Mouse (Mus musculus) small intestine, adult 2 months (tissue): ENCODE data around the gene Bcl2l2. TPM values are rescaled to one million over a fixed set of nuclear protein-coding genes. Genes with fewer than 3 reads are reported as not detected.

Experiments
- H3K27ac ChIP-seq: fragments of 200-500 bp; 2 replicates; pipeline ENCODE4 v1.5.1; 2012; ENCODE audit warnings: low read depth, low read length, control low read depth, inconsistent platforms; ENCODE audit not compliant: insufficient read depth
- H3K27me3 ChIP-seq: fragments of 200-500 bp; 2 replicates; pipeline ENCODE4 v1.6.1; 2012; ENCODE audit warnings: mild to moderate bottlenecking, moderate library complexity, low read length, inconsistent platforms; ENCODE audit not compliant: control insufficient read depth, insufficient read depth
- H3K36me3 ChIP-seq: fragments of 200-500 bp; 2 replicates; pipeline ENCODE4 v1.6.1; 2012; ENCODE audit warnings: mild to moderate bottlenecking, low read length, control low read depth, inconsistent platforms; ENCODE audit not compliant: control insufficient read depth, insufficient read depth
- H3K4me1 ChIP-seq: fragments of 200-500 bp; 2 replicates; pipeline ENCODE4 v1.6.1; 2012; ENCODE audit warnings: low read length, inconsistent platforms, mixed read lengths; ENCODE audit not compliant: control insufficient read depth, insufficient read depth, insufficient read length
- H3K4me3 ChIP-seq: fragments of 200-500 bp; 2 replicates; pipeline ENCODE4 v1.5.1; 2012; ENCODE audit warnings: low read depth, mild to moderate bottlenecking, control low read depth, inconsistent platforms, low read length, moderate library complexity
- CTCF ChIP-seq: fragments of 200-500 bp; IDR thresholded peaks from 2 replicates; pipeline ENCODE4 v1.5.1; 2012; ENCODE audit warnings: low read depth, mild to moderate bottlenecking, control low read depth, inconsistent platforms, low read length, moderate library complexity, mixed read lengths; ENCODE audit not compliant: insufficient replicate concordance, insufficient read length; ENCODE audit errors: extremely low read depth
- POLR2A ChIP-seq: fragments of 200-500 bp; IDR thresholded peaks from 2 replicates; pipeline ENCODE4 v1.6.1; 2012; ENCODE audit warnings: low read depth, mild to moderate bottlenecking, control low read depth, inconsistent platforms, low read length, moderate library complexity
- WGBS: fragments of 180-500 bp; shearing (Covaris S2); methylation state at CpG from one replicate; pipeline ENCODE4 v1.1.7; 2018; 5-methylcytosine and 5-hydroxymethylcytosine counted together
- polyA plus RNA-seq: library from polyadenylated mRNA; depleted of rRNA; stranded (reverse); fragments of >200 nt; gene quantifications from 2 replicates; pipeline ENCODE4 v1.2.3, GENCODE M21; 2012

Bcl2l2 gene
- polyA plus RNA-seq, 1 experiment: 29.8 TPM

DNA sequence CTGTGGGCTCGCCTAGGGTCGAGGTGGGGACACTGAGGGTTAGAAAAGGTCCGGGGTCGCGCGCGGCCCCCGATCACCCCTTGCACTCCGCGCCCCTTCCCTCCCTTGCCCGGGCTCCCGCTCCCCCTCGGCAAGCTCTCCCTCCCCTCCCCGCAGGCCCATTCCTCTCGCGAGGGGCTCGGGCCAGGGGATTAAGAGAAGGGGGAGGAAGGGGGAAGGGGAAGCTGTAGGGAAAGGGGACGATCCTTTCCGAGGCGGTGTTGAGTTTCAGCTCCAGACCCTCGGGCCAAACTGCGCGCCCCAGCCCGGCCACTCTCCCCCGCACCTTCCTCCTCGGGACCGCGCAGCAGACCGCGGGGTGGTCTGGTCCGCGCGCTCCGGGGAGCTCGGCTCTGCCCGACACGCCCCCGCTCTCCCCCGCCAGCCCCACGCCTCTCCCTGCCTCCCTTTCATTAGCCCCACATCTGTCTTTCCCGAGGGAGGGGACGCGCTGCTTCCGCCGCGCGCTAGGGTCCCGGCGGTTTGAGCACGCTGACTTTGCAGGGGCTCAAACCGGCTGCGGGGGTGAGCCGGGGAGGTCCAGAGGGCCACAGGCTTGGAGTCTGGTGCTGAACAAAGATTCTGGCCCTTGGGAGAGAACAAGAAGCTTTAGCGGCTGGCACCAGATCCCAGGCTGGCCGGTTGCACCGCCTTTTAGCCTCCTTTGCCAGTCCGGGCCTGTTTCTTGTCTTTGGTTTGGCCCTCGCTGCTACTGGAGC, 43.4 kb downstream of the Bcl2l2 start:
- peaks cover 26% of the 10 kb centered on the region for H3K27me3 ChIP-seq
- H3K4me1 ChIP-seq: peaks cover 8% of the 10 kb centered on the region; the same call in 1 of the 2 replicates
- H3K27ac ChIP-seq: peak overlapping the region; percentile 49; the same call in 1 of the 2 replicates
- H3K36me3 ChIP-seq: no peaks in the 10 kb centered on the region
- 3% methylated on average over 57 of the region's 58 CpGs for WGBS
- peak overlapping the region; percentile 57 for H3K4me3 ChIP-seq
- no peak for TF ChIP-seq POLR2A
- no peak for TF ChIP-seq CTCF

DNA sequence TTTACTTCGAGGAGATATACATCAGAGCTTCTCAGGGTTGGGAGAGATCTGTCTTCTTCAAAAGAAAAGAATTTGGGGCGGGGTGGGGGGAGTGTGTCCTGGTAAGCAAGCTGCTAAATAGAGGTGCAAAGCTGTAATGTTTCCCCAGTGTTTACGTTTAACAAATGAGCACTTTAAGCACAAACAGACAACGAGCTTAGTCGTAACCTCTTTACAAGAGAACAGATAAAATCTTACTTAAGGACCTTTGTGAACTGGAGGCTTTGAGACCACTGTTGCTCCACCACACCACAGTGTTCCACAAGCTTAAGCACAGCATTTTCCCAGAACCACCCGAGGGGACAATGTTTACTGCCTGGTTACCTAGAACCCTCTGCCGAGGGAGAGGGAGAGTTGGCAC, 44.1 kb downstream of the Bcl2l2 start:
- H3K4me3 ChIP-seq: no peak overlapping the region
- peaks cover 8% of the 10 kb centered on the region; the same call in 1 of the 2 replicates for H3K4me1 ChIP-seq
- H3K27ac ChIP-seq: peak overlapping the region; percentile 25; the same call in 1 of the 2 replicates
- peaks cover 26% of the 10 kb centered on the region for H3K27me3 ChIP-seq
- TF ChIP-seq POLR2A (no peak), CTCF (no peak)
- WGBS: 48% methylated on average over 7 of the region's 7 CpGs
- no peaks in the 10 kb centered on the region for H3K36me3 ChIP-seq

DNA sequence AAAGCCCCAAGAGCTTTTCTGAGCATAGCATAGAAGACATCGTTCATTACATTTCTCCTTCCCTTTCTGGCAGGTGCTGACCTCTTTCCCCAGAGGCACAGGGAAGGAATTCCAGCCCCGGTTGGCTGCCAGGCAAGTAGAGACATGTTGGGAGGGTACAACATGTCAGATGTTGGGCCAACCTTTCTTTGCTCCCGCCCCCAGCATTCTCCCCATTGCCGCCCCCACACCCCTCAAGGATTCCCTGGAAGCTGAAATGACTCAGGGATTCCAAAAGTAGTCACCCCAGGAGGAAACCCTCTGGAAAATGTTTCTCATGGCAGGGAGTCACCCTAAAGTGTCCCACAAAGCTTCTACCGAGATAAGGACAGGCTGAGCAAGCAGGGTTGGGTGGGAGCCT, 46.6 kb downstream of the Bcl2l2 start:
- no peak for TF ChIP-seq POLR2A
- Histone ChIP-seq H3K27ac (no peak overlapping the region), H3K4me3 (no peak overlapping the region), H3K4me1 (peaks cover 8% of the 10 kb centered on the region; the same call in 1 of the 2 replicates), H3K27me3 (peaks cover 26% of the 10 kb centered on the region), H3K36me3 (no peaks in the 10 kb centered on the region)
- 59% methylated on average over 5 of the region's 5 CpGs for WGBS

DNA sequence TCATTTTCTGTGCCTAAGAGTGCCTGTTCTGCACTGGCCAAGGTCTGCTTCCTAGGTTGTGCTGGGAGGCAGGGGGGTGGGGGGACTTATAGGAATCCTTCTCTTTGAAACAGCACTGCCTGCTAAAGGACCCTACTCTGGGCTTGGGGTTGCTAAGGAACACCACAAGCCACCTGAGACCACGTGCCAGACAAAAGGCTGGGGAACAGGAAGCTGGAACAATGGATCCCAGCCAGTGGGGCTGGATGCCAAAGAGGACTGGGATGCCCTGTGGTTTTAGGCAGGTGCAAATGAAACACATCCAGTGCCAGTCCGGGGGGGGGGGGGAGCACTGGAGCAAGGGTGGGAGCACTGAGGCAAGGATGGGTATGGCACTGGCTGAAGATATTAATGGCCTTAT, 47.3 kb downstream of the Bcl2l2 start:
- Histone ChIP-seq H3K4me1 (peaks cover 6% of the 10 kb centered on the region; the same call in 1 of the 2 replicates), H3K27ac (no peak overlapping the region)
- 6% methylated on average over 2 of the region's 2 CpGs for WGBS

DNA sequence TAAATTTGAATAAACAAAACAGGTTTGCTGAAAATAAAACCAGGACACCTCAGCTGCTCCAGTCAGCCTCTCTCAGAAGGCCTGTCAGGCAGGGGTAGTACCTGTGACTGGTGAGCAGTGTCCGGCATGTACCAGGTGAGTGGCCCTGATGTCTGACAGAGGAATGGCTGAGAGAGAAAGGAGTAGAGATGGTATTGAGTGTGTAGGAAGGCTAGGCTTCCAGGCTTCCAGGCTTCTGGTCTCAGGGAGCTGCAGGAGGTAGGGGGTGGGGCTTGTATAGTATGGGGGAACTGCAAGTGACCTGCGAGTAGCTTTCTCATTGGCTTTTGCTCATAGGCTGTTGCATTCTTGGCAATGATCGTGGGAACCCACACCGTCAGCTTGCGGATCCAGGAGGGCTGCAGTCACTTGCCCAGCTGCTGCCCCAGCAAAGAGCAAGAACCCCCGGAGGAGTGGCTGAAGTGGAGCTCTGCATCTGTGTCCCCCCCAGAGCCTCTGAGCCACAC, 49.5 kb downstream of the Bcl2l2 start, which contains the start of gene Il25:
TSS of gene Il25 (plus strand) at position 51 of the 506 bp plus-strand sequence.
- Histone ChIP-seq H3K4me3 (no peak within 1 kb of the TSS), H3K27me3 (peaks cover 3% of the 10 kb centered on the region; the same call in 1 of the 2 replicates), H3K27ac (no peak within 1 kb of the TSS), H3K4me1 (no peaks in the 10 kb centered on the region), H3K36me3 (no peaks in the 10 kb centered on the region)
- TF ChIP-seq POLR2A (no peak), CTCF (no peak)
- 54% methylated on average over 6 of the region's 6 CpGs for WGBS

More for the DNA sequence above, 47.3 kb downstream of the Bcl2l2 start:
- TF ChIP-seq POLR2A (no peak), CTCF (no peak)
- Histone ChIP-seq H3K4me3 (no peak overlapping the region), H3K27me3 (peaks cover 24% of the 10 kb centered on the region), H3K36me3 (no peaks in the 10 kb centered on the region)

DNA sequence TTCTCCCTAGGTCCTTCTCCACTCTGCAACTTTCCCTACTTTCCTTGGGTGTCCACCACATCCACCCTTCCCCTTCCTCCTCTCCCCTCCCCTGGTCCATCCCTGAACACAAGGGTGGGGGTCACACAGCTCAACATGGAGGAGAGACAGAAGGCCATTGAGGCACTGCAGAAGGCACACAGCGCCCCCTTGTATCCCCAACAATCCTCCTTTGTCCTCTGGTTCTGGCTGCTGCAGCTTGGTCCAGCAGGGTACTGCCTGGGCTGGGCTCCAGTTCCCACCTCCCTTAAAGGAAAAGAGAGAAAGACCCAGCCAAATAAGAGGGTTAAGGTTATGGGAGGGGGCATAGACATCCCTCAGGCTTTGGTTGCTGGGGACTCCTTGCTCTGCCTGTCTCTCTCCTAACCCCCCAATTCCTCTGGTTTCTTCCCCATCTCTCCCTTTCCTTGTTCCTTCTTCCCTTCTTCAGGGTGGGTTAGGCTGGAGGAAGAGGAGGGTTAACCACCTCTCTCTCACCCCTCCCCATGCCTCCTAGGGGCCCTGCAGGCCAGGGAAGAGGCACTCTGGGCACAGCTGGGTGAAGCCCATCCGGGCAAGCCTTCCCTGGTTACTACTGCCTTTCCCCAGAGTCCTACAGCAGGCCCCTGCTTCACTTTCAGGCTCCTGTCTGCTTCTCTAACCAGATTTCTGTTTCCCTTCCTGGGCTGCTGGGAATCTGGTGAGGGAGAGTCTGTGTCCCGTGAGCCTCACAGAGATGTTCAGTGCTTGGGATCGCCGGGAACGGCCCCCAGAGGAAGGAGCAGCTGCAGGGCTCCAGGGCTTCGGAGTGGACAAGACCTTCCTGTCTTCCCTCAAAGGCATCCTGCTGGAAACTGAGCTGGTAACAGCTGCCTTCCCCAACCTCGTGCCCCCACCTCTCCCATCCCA, 53.0 kb downstream of the Bcl2l2 start, which contains the start of gene Cmtm5:
TSS of gene Cmtm5 (plus strand) at position 358 of the 927 bp plus-strand sequence.
- WGBS: 46% methylated on average over 8 of the region's 8 CpGs

More for the DNA sequence above, 53.0 kb downstream of the Bcl2l2 start, which contains the start of gene Cmtm5:
- no peaks in the 10 kb centered on the region for H3K4me1 ChIP-seq
- no peak for TF ChIP-seq CTCF
- no peak for TF ChIP-seq POLR2A
- H3K27me3 ChIP-seq: no peaks in the 10 kb centered on the region
- H3K27ac ChIP-seq: no peak within 1 kb of the TSS
- H3K4me3 ChIP-seq: no peak within 1 kb of the TSS
- H3K36me3 ChIP-seq: no peaks in the 10 kb centered on the region
